Mouse (Mus musculus): ENCODE results near the gene Sgca. TPM values are rescaled to one million over a fixed set of nuclear protein-coding genes. Genes with fewer than 3 reads are reported as not detected.
A peak's percentile ranks its signal among the peaks of the same experiment; 100 is the strongest.

The Sgca gene
- polyA plus RNA-seq, 1 experiment from 2014 or later: 0.28 TPM

- ATAC-seq (replicated peaks; ENCODE audit: low FRiP score, low read depth): peak; percentile 50
Observed at GRCm38 (mm10) chr11:94989562-94990017, 13.5 kb upstream of the Sgca start.

GRCm38 (mm10) chr11:94988780-94989561 lies 12.8 kb upstream of the Sgca start:
- H3K4me1 ChIP-seq (replicated peaks; ENCODE audit: insufficient read depth, low read length): peaks cover 52% of the 10 kb centered on the region
- no peak for TF ChIP-seq CTCF (IDR thresholded peaks at IDR 0.05; ENCODE audit: low read depth)

More at GRCm38 (mm10) chr11:94989562-94990017, 13.5 kb upstream of the Sgca start:
- Histone ChIP-seq H3K4me3 (replicated peaks; ENCODE audit: low read depth, low read length) (peak overlapping the region; percentile 45), H3K4me2 (ENCODE audit: low read length) (peak overlapping the region; percentile 97), H3K27me3 (ENCODE audit: insufficient read depth, low read length) (no peaks in the 10 kb centered on the region), H3K9ac (ENCODE audit: low read depth, low read length) (peak overlapping the region; percentile 90), H3K4me1 (replicated peaks; ENCODE audit: insufficient read depth, low read length) (peaks cover 58% of the 10 kb centered on the region), H3K36me3 (ENCODE audit: insufficient read depth, low read length) (no peaks in the 10 kb centered on the region), H3K27ac (peak overlapping the region; percentile 94), H3K9me3 (replicated peaks; ENCODE audit: low read length) (no peaks in the 10 kb centered on the region)
- peak; percentile 18; the same call in 1 of the 2 replicates for TF ChIP-seq CTCF (IDR thresholded peaks at IDR 0.05; ENCODE audit: low read depth)
- DNase-seq (ENCODE audit: low spot score): peak; percentile 97
- WGBS: 2% methylated on average over 12 of the region's 12 CpGs

GRCm38 (mm10) chr11:94987851-94988250 lies 11.7 kb upstream of the Sgca start:
- TF ChIP-seq CTCF (IDR thresholded peaks at IDR 0.05; ENCODE audit: low read depth): no peak
- ATAC-seq (replicated peaks; ENCODE audit: low FRiP score, low read depth) (no peak), DNase-seq (ENCODE audit: low spot score) (no peak)
- 83% methylated on average over 8 of the region's 8 CpGs for WGBS
- no peaks in the 10 kb centered on the region for H3K36me3 ChIP-seq (ENCODE audit: insufficient read depth, low read length)
- no peaks in the 10 kb centered on the region for H3K9me3 ChIP-seq (replicated peaks; ENCODE audit: low read length)
- no peak overlapping the region for H3K9ac ChIP-seq (ENCODE audit: low read depth, low read length)
- H3K4me1 ChIP-seq (replicated peaks; ENCODE audit: insufficient read depth, low read length): peaks cover 41% of the 10 kb centered on the region
- H3K27ac ChIP-seq: no peak overlapping the region
- no peak overlapping the region for H3K4me3 ChIP-seq (replicated peaks; ENCODE audit: low read depth, low read length)
- H3K4me2 ChIP-seq (ENCODE audit: low read length): no peak overlapping the region
- no peaks in the 10 kb centered on the region for H3K27me3 ChIP-seq (ENCODE audit: insufficient read depth, low read length)

More at GRCm38 (mm10) chr11:94988780-94989561, 12.8 kb upstream of the Sgca start:
- Histone ChIP-seq H3K36me3 (ENCODE audit: insufficient read depth, low read length) (no peaks in the 10 kb centered on the region), H3K9ac (ENCODE audit: low read depth, low read length) (peak overlapping the region; percentile 90), H3K27ac (peak overlapping the region; percentile 94), H3K4me3 (replicated peaks; ENCODE audit: low read depth, low read length) (peak overlapping the region; percentile 45), H3K4me2 (ENCODE audit: low read length) (peak overlapping the region; percentile 97), H3K9me3 (replicated peaks; ENCODE audit: low read length) (no peaks in the 10 kb centered on the region), H3K27me3 (ENCODE audit: insufficient read depth, low read length) (no peaks in the 10 kb centered on the region)
- WGBS: 13% methylated on average over 10 of the region's 10 CpGs
- ATAC-seq (replicated peaks; ENCODE audit: low FRiP score, low read depth): no peak
- DNase-seq (ENCODE audit: low spot score): no peak

GRCm38 (mm10) chr11:94987341-94987740 lies 11.2 kb upstream of the Sgca start:
- no peak for TF ChIP-seq CTCF (IDR thresholded peaks at IDR 0.05; ENCODE audit: low read depth)
- Histone ChIP-seq H3K4me1 (replicated peaks; ENCODE audit: insufficient read depth, low read length) (peaks cover 36% of the 10 kb centered on the region), H3K9me3 (replicated peaks; ENCODE audit: low read length) (no peaks in the 10 kb centered on the region), H3K36me3 (ENCODE audit: insufficient read depth, low read length) (no peaks in the 10 kb centered on the region), H3K9ac (ENCODE audit: low read depth, low read length) (no peak overlapping the region), H3K27ac (no peak overlapping the region), H3K27me3 (ENCODE audit: insufficient read depth, low read length) (no peaks in the 10 kb centered on the region), H3K4me2 (ENCODE audit: low read length) (no peak overlapping the region), H3K4me3 (replicated peaks; ENCODE audit: low read depth, low read length) (no peak overlapping the region)
- 41% methylated on average over 6 of the region's 6 CpGs for WGBS
- DNase-seq (ENCODE audit: low spot score): no peak
- ATAC-seq (replicated peaks; ENCODE audit: low FRiP score, low read depth): no peak

- H3K4me2 ChIP-seq (ENCODE audit: low read length): no peak overlapping the region
- WGBS: 73% methylated on average over 2 of the region's 2 CpGs
- no peak overlapping the region for H3K9ac ChIP-seq (ENCODE audit: low read depth, low read length)
- no peaks in the 10 kb centered on the region for H3K36me3 ChIP-seq (ENCODE audit: insufficient read depth, low read length)
- ATAC-seq (replicated peaks; ENCODE audit: low FRiP score, low read depth) (no peak), DNase-seq (ENCODE audit: low spot score) (no peak)
- TF ChIP-seq CTCF (IDR thresholded peaks at IDR 0.05; ENCODE audit: low read depth): no peak
- no peaks in the 10 kb centered on the region for H3K9me3 ChIP-seq (replicated peaks; ENCODE audit: low read length)
- H3K4me3 ChIP-seq (replicated peaks; ENCODE audit: low read depth, low read length): no peak overlapping the region
- no peak overlapping the region for H3K27ac ChIP-seq
- peaks cover 36% of the 10 kb centered on the region for H3K4me1 ChIP-seq (replicated peaks; ENCODE audit: insufficient read depth, low read length)
- H3K27me3 ChIP-seq (ENCODE audit: insufficient read depth, low read length): no peaks in the 10 kb centered on the region
Observed at GRCm38 (mm10) chr11:94986435-94986834, 10.3 kb upstream of the Sgca start.

GRCm38 (mm10) chr11:94985822-94986221 lies 9.7 kb upstream of the Sgca start:
- H3K9me3 ChIP-seq (replicated peaks; ENCODE audit: low read length): no peaks in the 10 kb centered on the region
- H3K4me1 ChIP-seq (replicated peaks; ENCODE audit: insufficient read depth, low read length): peaks cover 36% of the 10 kb centered on the region
- H3K4me3 ChIP-seq (replicated peaks; ENCODE audit: low read depth, low read length): no peak overlapping the region
- no peaks in the 10 kb centered on the region for H3K36me3 ChIP-seq (ENCODE audit: insufficient read depth, low read length)
- no peak overlapping the region for H3K4me2 ChIP-seq (ENCODE audit: low read length)
- ATAC-seq (replicated peaks; ENCODE audit: low FRiP score, low read depth) (no peak), DNase-seq (ENCODE audit: low spot score) (no peak)
- TF ChIP-seq CTCF (IDR thresholded peaks at IDR 0.05; ENCODE audit: low read depth): no peak
- WGBS: 76% methylated on average over 5 of the region's 5 CpGs
- no peaks in the 10 kb centered on the region for H3K27me3 ChIP-seq (ENCODE audit: insufficient read depth, low read length)
- H3K27ac ChIP-seq: no peak overlapping the region
- no peak overlapping the region for H3K9ac ChIP-seq (ENCODE audit: low read depth, low read length)

Measured in kidney, postnatal 0 days (tissue).